Mouse (Mus musculus) stomach, postnatal 0 days (tissue): ENCODE results near the gene Asic4. TPM values are rescaled to one million over a fixed set of nuclear protein-coding genes. Genes with fewer than 3 reads are reported as not detected.

Experiments
- ATAC-seq: fragments of 200-750 bp; cut with Nextera tagmentation; 2 replicates; pipeline ENCODE4 v1.8.0; 2017; ENCODE audit not compliant: low FRiP score, low TSS enrichment
- DNase-seq: peaks from one replicate; pipeline ENCODE4 v3.0.0-alpha.2; 2016; ENCODE audit warnings: low spot score
- H3K27ac ChIP-seq: fragments of 300-500 bp; sonication (generic); replicated peaks from 2 replicates; pipeline ENCODE4 v1.5.1; 2014; ENCODE audit warnings: mild to moderate bottlenecking, control low read depth
- H3K27me3 ChIP-seq: fragments of 300-500 bp; sonication (generic); 2 replicates; pipeline ENCODE4 v1.6.1; 2014; ENCODE audit warnings: low read length; ENCODE audit not compliant: control insufficient read depth, insufficient read depth
- H3K36me3 ChIP-seq: fragments of 300-500 bp; sonication (generic); 2 replicates; pipeline ENCODE4 v1.6.1; 2014; ENCODE audit warnings: low read length, mixed read lengths; ENCODE audit not compliant: control insufficient read depth, insufficient read depth
- H3K4me1 ChIP-seq: fragments of 300-500 bp; sonication (generic); replicated peaks from 2 replicates; pipeline ENCODE4 v1.6.1; 2014; ENCODE audit warnings: antibody characterized with exemption; ENCODE audit not compliant: control insufficient read depth, insufficient read depth
- H3K4me2 ChIP-seq: fragments of 300-500 bp; sonication (generic); replicated peaks from 2 replicates; pipeline ENCODE4 v1.6.1; 2014; ENCODE audit warnings: low read depth, mild to moderate bottlenecking, control low read depth, moderate library complexity
- H3K4me3 ChIP-seq: fragments of 300-500 bp; sonication (generic); 2 replicates; pipeline ENCODE4 v1.5.1; 2014; ENCODE audit warnings: low read depth, low read length, control low read depth
- H3K9ac ChIP-seq: fragments of 300-500 bp; sonication (generic); 2 replicates; pipeline ENCODE4 v1.6.1; 2014; ENCODE audit warnings: mild to moderate bottlenecking, low read length, control low read depth, mixed read lengths
- H3K9me3 ChIP-seq: fragments of 300-500 bp; sonication (generic); 2 replicates; pipeline ENCODE4 v1.6.1; 2016; ENCODE audit warnings: low read length; ENCODE audit not compliant: control insufficient read depth
- CTCF ChIP-seq: IDR thresholded peaks from 2 replicates; pipeline ENCODE4 v1.5.1; 2016; ENCODE audit warnings: antibody characterized with exemption, low read depth, mild to moderate bottlenecking, moderate library complexity
- EP300 ChIP-seq: optimal IDR thresholded peaks from 2 replicates; pipeline ENCODE3; 2016; ENCODE audit warnings: antibody characterized with exemption
- WGBS: fragments of 180-500 bp; shearing (Covaris S2); extraction: QIAGEN DNeasy Blood & Tissue Kit; methylation state at CpG from one replicate; pipeline ENCODE4 v1.1.7; 2014; 5-methylcytosine and 5-hydroxymethylcytosine counted together
- polyA plus RNA-seq: library from polyadenylated mRNA; unstranded; fragments of >200 nt; fragmentation: Nextera tagmentation; extraction: Ambion mirVana; gene quantifications from 2 replicates; pipeline ENCODE4 v1.2.1, GENCODE M21; 2015

Asic4 gene
- polyA plus RNA-seq, 1 experiment from 2014 or later: 0.55 TPM

DNA sequence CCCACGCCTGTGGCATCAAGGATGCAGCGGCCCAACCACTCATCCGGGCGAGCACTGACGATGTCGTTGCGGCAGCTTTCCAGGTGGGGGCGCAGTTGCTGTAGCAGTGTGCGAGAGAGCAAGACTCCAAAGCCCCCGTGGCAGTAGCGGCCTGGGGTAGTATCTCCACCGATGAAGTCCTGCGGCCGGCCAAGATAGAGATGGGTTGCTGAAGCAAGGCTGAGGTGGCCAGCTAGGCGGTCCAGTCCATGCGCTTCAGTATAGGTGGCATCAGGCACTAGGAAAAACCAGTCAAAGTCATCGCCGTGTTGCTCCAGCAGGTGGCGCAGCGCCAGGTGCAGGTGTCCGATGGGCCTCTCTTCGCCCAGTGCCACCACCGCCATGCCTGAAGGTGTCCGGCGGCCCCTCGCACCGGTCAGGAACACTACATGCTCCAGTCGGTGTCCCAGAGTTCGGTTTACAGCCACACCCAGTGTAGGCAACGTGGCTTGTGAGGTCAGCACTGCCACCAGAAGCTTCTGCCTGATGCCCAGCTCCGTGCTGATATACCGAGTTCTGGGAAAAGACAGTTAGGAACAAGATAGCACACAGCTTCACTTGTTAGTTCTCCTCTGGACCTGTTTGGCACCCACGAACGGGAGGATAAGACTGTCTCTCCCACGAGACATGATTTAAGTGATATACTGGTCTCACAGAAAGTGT, 27.2 kb downstream of the Asic4 start:
- Histone ChIP-seq H3K9ac (no peak overlapping the region), H3K4me2 (peak overlapping the region; percentile 37), H3K27ac (no peak overlapping the region), H3K36me3 (0 out of 2 replicates have a peak, but pooled peaks cover 6% of the 10 kb centered on the region), H3K4me3 (0 out of 2 replicates have a peak overlapping the region, but pooled peaks have one; percentile 1), H3K4me1 (0 out of 2 replicates have a peak, but pooled peaks cover 2% of the 10 kb centered on the region), H3K27me3 (peaks cover 2% of the 10 kb centered on the region; the same call in 1 of the 2 replicates), H3K9me3 (no peaks in the 10 kb centered on the region)
- ATAC-seq (peak; percentile 19), DNase-seq (peak; percentile 92)
- TF ChIP-seq CTCF (peak; percentile 80), EP300 (no peak)
- WGBS: 16% methylated on average over 35 of the region's 35 CpGs

- Histone ChIP-seq H3K9me3 (no peaks in the 10 kb centered on the region), H3K9ac (no peak overlapping the region), H3K36me3 (0 out of 2 replicates have a peak, but pooled peaks cover 6% of the 10 kb centered on the region), H3K27me3 (peaks cover 2% of the 10 kb centered on the region; the same call in 1 of the 2 replicates), H3K4me3 (peak overlapping the region; percentile 71; the same call in 1 of the 2 replicates), H3K4me2 (peak overlapping the region; percentile 86), H3K27ac (no peak overlapping the region), H3K4me1 (0 out of 2 replicates have a peak, but pooled peaks cover 2% of the 10 kb centered on the region)
- ATAC-seq (no peak), DNase-seq (no peak)
- TF ChIP-seq CTCF (no peak), EP300 (no peak)
- WGBS: 47% methylated on average over 3 of the region's 3 CpGs
Measured at GRCm38 (mm10) chr1:75477966-75478290, 27.7 kb downstream of the Asic4 start.

- peak overlapping the region; percentile 86 for H3K4me2 ChIP-seq
- H3K4me1 ChIP-seq: 0 out of 2 replicates have a peak, but pooled peaks cover 2% of the 10 kb centered on the region
- H3K4me3 ChIP-seq: peak overlapping the region; percentile 71
- peaks cover 2% of the 10 kb centered on the region; the same call in 1 of the 2 replicates for H3K27me3 ChIP-seq
- under 1% methylated on average over 20 of the region's 25 CpGs for WGBS
- peak overlapping the region; percentile 78 for H3K27ac ChIP-seq
- TF ChIP-seq EP300 (no peak), CTCF (no peak)
- ATAC-seq (no peak), DNase-seq (peak; percentile 57)
- H3K9ac ChIP-seq: peak overlapping the region; percentile 75
- no peaks in the 10 kb centered on the region for H3K9me3 ChIP-seq
- 0 out of 2 replicates have a peak, but pooled peaks cover 6% of the 10 kb centered on the region for H3K36me3 ChIP-seq
Measured at GRCm38 (mm10) chr1:75478497-75478896, 28.3 kb downstream of the Asic4 start.

DNA sequence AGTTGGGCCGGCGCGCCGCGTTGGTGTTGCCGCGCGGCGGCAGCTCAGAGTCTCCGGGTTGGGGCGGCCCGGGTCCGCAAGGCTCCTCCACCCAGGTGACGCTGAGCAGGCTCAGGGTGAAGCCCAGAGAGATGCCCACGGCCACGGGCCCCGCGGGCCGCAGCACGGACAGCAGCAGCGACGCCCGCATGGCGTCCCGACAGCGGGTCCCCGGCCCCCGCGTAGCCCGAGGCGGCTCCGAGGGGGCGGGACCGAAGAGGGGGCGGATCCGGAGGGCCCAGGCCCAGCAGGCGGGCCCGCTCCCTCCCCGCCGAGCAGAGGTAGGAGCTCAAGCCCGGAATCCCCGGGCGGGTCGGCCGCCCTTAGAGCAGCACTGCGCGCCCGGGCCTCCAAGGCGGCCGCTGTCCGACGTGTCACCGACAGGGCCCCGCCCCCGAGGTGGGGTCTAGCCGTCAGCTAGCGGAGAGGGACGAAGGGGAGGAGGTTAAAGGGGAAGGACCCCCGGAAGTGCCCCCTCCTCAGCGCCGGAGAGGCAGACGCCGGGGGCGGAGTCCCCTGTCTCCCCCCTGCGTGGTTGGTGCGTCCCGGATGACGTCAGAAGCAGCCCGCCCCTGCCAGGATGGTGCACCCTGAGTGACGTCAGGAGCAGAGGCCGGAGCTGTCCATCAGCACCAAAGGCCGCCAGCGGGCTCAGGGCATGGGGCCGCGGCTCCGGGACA, 28.8 kb downstream of the Asic4 start, which contains the start of the genes Chpf and Tmem198:
TSS of gene Chpf (minus strand) at position 392 of the 719 bp plus-strand sequence.
TSS of gene Tmem198 (plus strand) at position 617 of the 719 bp plus-strand sequence.
- peak within 1 kb of the TSS; percentile 71 for H3K4me3 ChIP-seq
- ATAC-seq: peak; percentile 89
- H3K9ac ChIP-seq: peak within 1 kb of the TSS; percentile 75
- DNase-seq: peak; percentile 96
- H3K27ac ChIP-seq: peak within 1 kb of the TSS; percentile 78
- peak within 1 kb of the TSS; percentile 86 for H3K4me2 ChIP-seq
- peaks cover 2% of the 10 kb centered on the region; the same call in 1 of the 2 replicates for H3K27me3 ChIP-seq
- no peaks in the 10 kb centered on the region for H3K9me3 ChIP-seq
- TF ChIP-seq EP300: peak; percentile 64
- TF ChIP-seq CTCF: peak; percentile 20; the same call in 1 of the 2 replicates
- 0 out of 2 replicates have a peak, but pooled peaks cover 2% of the 10 kb centered on the region for H3K4me1 ChIP-seq
- under 1% methylated on average over 61 of the region's 76 CpGs for WGBS
- H3K36me3 ChIP-seq: 0 out of 2 replicates have a peak, but pooled peaks cover 6% of the 10 kb centered on the region

- peaks cover 2% of the 10 kb centered on the region; the same call in 1 of the 2 replicates for H3K27me3 ChIP-seq
- ATAC-seq: peak; percentile 11; the same call in 1 of the 2 replicates
- H3K9ac ChIP-seq: no peak overlapping the region
Measured at GRCm38 (mm10) chr1:75479635-75479989, 29.4 kb downstream of the Asic4 start.

More at GRCm38 (mm10) chr1:75479635-75479989, 29.4 kb downstream of the Asic4 start:
- no peak for DNase-seq
- Histone ChIP-seq H3K4me2 (peak overlapping the region; percentile 86), H3K4me1 (0 out of 2 replicates have a peak, but pooled peaks cover 2% of the 10 kb centered on the region), H3K9me3 (no peaks in the 10 kb centered on the region), H3K27ac (no peak overlapping the region), H3K4me3 (peak overlapping the region; percentile 71), H3K36me3 (0 out of 2 replicates have a peak, but pooled peaks cover 6% of the 10 kb centered on the region)
- TF ChIP-seq CTCF: no peak
- TF ChIP-seq EP300: no peak
- WGBS: under 1% methylated on average over 24 of the region's 24 CpGs
